Mouse (Mus musculus): ENCODE data around the gene Smap2.

GRCm38 (mm10) chr4:121040323-121040722 is 23.3 kb upstream of the Smap2 start:
- TF ChIP-seq ZNF384 (IDR thresholded peaks at IDR 0.05; ENCODE audit: low read depth, low read length): no peak
- no peak for TF ChIP-seq HCFC1 (IDR thresholded peaks at IDR 0.05; ENCODE audit: borderline replicate concordance, insufficient read depth, low read length)
- TF ChIP-seq MAFK (IDR thresholded peaks at IDR 0.05; ENCODE audit: insufficient read depth, low read depth, low read length): no peak
- TF ChIP-seq CHD2 (IDR thresholded peaks at IDR 0.05; ENCODE audit: low read depth, low read length): no peak
